Mouse (Mus musculus) megakaryocyte, embryonic 14.5 days (primary cell): ENCODE measurements around the gene 3830406C13Rik.

Experiments used
- FLI1 ChIP-seq: IDR thresholded peaks from 2 replicates; pipeline ENCODE4 v1.6.1; 2012; ENCODE audit warnings: low read length, inconsistent platforms, mixed read lengths
- GATA1 ChIP-seq: IDR thresholded peaks from 3 replicates; pipeline ENCODE4 v1.6.1; 2012; ENCODE audit warnings: mixed read lengths, low read length, inconsistent platforms, borderline replicate concordance

GRCm38 (mm10) chr14:12299654-12300053 lies 15.7 kb downstream of the 3830406C13Rik start:
- TF ChIP-seq GATA1 (no peak), FLI1 (no peak)
